Mouse (Mus musculus): ENCODE measurements at regions not wholly inside any gene's neighbourhood (a gene's known extent, or its start where the extent isn't known, plus 50 kb on each side); places are given as distances from the start of the nearest gene placed in this dataset.
A peak's percentile ranks its signal among the peaks of the same experiment; 100 is the strongest.

DNA sequence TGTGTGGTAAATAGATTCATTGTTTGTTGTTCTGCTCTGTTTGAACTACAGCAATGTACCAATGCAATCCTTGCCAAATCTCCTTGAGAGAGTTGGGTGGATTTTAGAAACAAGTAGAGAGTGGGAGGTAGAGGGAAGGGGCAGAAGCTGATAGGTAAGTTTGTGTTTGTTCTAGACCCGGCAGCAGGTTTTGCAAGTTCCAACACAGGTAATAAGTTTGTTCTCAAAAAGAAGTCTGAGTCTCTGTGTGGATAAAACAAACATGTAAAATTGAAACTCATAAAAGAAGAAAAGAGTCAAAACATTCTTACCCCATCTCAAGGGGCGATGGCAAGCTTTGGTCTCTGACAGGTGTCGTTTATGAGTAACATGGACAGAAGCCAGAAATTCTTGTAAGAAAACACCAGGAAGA lies 788.3 kb upstream of the Alcam start:
- H3K4me3 ChIP-seq (ENCODE audit: low read length) = no peak overlapping the region
- no peak for ATAC-seq
- no peaks in the 10 kb centered on the region for H3K4me1 ChIP-seq (ENCODE audit: control insufficient read depth, insufficient read depth, low read depth, low read length)
- no peaks in the 10 kb centered on the region for H3K36me3 ChIP-seq (ENCODE audit: control insufficient read depth, insufficient read depth, low read length)
- H3K4me2 ChIP-seq (ENCODE audit: low read length) = no peak overlapping the region
- H3K27me3 ChIP-seq (replicated peaks; ENCODE audit: control insufficient read depth, insufficient read depth, low read length) = no peaks in the 10 kb centered on the region
- 93% methylated on average over 3 of the region's 3 CpGs for WGBS
- H3K27ac ChIP-seq (ENCODE audit: low read depth, low read length) = no peak overlapping the region
- H3K9ac ChIP-seq (ENCODE audit: low read depth, low read length) = no peak overlapping the region
- no peaks in the 10 kb centered on the region for H3K9me3 ChIP-seq (ENCODE audit: control insufficient read depth, low read length)

DNA sequence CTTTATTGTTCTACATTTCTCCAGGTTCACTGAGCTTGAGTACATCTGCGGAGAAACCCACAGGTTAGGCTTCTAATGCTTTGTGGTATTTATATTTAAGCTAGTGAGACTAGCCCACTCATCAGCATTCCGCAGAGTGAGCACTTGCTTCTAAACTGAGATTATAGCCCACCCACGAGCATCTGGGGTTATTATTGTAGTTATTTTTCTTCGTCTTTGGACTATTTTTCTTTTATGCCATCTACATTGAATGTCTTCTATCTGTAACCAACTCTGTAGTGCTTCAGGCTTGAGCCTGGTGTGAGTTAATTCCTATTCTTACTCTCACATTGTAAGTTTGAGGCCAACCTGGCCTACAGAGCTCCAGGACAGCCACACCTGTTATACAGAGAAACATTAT lies 765.0 kb upstream of the Alcam start:
- 85% methylated on average over 4 of the region's 4 CpGs for WGBS

DNA sequence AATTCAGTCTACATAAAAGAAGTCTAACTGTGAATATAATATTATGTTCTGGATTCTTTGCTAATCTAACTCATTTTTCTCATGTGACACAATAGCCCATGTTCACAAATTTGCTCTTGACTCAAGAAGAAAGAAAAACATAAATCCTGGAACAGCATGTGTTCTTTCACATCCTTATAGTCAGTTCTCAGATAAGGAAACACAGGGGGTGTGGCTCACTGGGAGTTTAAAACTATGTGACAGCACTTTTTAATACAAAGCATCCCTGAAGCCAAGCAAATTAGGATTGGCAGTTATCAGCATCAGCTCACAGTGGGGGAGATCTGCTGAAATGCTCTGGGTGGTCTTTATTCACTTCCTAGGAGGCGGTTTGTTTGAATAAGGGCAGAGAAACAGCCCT lies 747.6 kb upstream of the Alcam start:
- Histone ChIP-seq H3K27ac (ENCODE audit: low read depth, low read length) (no peak overlapping the region), H3K4me3 (ENCODE audit: low read length) (no peak overlapping the region), H3K4me2 (ENCODE audit: low read length) (no peak overlapping the region), H3K4me1 (ENCODE audit: control insufficient read depth, insufficient read depth, low read depth, low read length) (no peaks in the 10 kb centered on the region), H3K9me3 (ENCODE audit: control insufficient read depth, low read length) (no peaks in the 10 kb centered on the region), H3K9ac (ENCODE audit: low read depth, low read length) (no peak overlapping the region), H3K27me3 (replicated peaks; ENCODE audit: control insufficient read depth, insufficient read depth, low read length) (no peaks in the 10 kb centered on the region), H3K36me3 (ENCODE audit: control insufficient read depth, insufficient read depth, low read length) (no peaks in the 10 kb centered on the region)
- WGBS = 32% methylated on average over 1 of the region's 1 CpGs
- no peak for ATAC-seq

More for the DNA sequence above, 765.0 kb upstream of the Alcam start:
- Histone ChIP-seq H3K27me3 (replicated peaks; ENCODE audit: control insufficient read depth, insufficient read depth, low read length) (no peaks in the 10 kb centered on the region), H3K27ac (ENCODE audit: low read depth, low read length) (no peak overlapping the region), H3K36me3 (ENCODE audit: control insufficient read depth, insufficient read depth, low read length) (no peaks in the 10 kb centered on the region), H3K4me2 (ENCODE audit: low read length) (no peak overlapping the region), H3K4me3 (ENCODE audit: low read length) (no peak overlapping the region), H3K9ac (ENCODE audit: low read depth, low read length) (no peak overlapping the region), H3K9me3 (ENCODE audit: control insufficient read depth, low read length) (no peaks in the 10 kb centered on the region), H3K4me1 (ENCODE audit: control insufficient read depth, insufficient read depth, low read depth, low read length) (no peaks in the 10 kb centered on the region)
- no peak for ATAC-seq

DNA sequence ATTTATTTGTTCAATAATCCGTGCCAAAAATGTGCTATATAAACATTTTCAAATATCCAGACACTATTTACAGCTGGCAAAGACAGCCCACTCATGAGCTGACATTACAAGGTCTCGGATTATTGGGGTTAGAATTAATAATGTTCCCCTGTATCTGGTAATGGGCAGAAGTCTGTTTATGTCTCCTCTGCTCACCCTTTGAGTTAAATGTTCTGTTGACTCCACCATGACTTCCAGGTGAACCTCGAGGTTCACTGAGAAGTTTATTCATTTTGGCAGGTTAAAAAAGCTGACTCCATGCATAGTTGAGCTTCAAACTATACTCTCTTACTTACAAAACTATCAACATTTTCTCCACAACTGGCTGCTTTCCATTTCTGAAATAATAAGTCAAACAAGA lies 732.6 kb upstream of the Alcam start:
- no peaks in the 10 kb centered on the region for H3K9me3 ChIP-seq (ENCODE audit: control insufficient read depth, low read length)
- 68% methylated on average over 3 of the region's 3 CpGs for WGBS
- no peaks in the 10 kb centered on the region for H3K27me3 ChIP-seq (replicated peaks; ENCODE audit: control insufficient read depth, insufficient read depth, low read length)
- no peak overlapping the region for H3K4me2 ChIP-seq (ENCODE audit: low read length)
- no peak overlapping the region for H3K9ac ChIP-seq (ENCODE audit: low read depth, low read length)
- H3K27ac ChIP-seq (ENCODE audit: low read depth, low read length) = no peak overlapping the region
- no peak for ATAC-seq
- no peaks in the 10 kb centered on the region for H3K4me1 ChIP-seq (ENCODE audit: control insufficient read depth, insufficient read depth, low read depth, low read length)
- H3K36me3 ChIP-seq (ENCODE audit: control insufficient read depth, insufficient read depth, low read length) = no peaks in the 10 kb centered on the region
- no peak overlapping the region for H3K4me3 ChIP-seq (ENCODE audit: low read length)

DNA sequence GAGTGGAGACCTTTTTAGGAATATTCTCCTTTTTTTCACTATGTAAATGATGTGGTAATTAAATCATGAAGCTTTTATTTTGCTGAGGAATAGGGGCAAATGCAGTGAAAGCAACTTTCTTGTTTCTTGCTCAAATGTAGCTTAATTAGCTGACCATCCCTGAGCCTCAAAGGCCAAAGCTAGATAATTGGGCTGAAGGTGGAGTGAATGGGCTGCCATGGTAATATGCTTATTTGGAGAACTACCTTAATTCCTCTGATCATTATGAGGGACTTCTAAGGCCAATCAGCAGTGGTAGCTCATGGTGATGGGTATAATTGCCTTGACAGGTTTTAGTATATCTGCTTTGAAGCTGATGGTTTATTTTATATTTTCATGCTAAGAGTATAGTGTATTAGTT lies 702.5 kb upstream of the Alcam start:
- H3K4me3 ChIP-seq (ENCODE audit: low read length) = no peak overlapping the region
- no peaks in the 10 kb centered on the region for H3K36me3 ChIP-seq (ENCODE audit: control insufficient read depth, insufficient read depth, low read length)
- H3K27ac ChIP-seq (ENCODE audit: low read depth, low read length) = no peak overlapping the region
- H3K4me2 ChIP-seq (ENCODE audit: low read length) = no peak overlapping the region
- no peak overlapping the region for H3K9ac ChIP-seq (ENCODE audit: low read depth, low read length)
- H3K9me3 ChIP-seq (ENCODE audit: control insufficient read depth, low read length) = no peaks in the 10 kb centered on the region
- H3K27me3 ChIP-seq (replicated peaks; ENCODE audit: control insufficient read depth, insufficient read depth, low read length) = no peaks in the 10 kb centered on the region
- ATAC-seq = no peak
- H3K4me1 ChIP-seq (ENCODE audit: control insufficient read depth, insufficient read depth, low read depth, low read length) = no peaks in the 10 kb centered on the region

GRCm38 (mm10) chr16:53130677-53131076 lies 676.8 kb upstream of the Alcam start:
- no peaks in the 10 kb centered on the region for H3K9me3 ChIP-seq (ENCODE audit: control insufficient read depth, low read length)
- WGBS = 88% methylated on average over 2 of the region's 2 CpGs
- H3K36me3 ChIP-seq (ENCODE audit: control insufficient read depth, insufficient read depth, low read length) = no peaks in the 10 kb centered on the region
- H3K4me3 ChIP-seq (ENCODE audit: low read length) = no peak overlapping the region
- H3K27me3 ChIP-seq (replicated peaks; ENCODE audit: control insufficient read depth, insufficient read depth, low read length) = no peaks in the 10 kb centered on the region
- no peak for ATAC-seq
- H3K9ac ChIP-seq (ENCODE audit: low read depth, low read length) = no peak overlapping the region
- H3K4me1 ChIP-seq (ENCODE audit: control insufficient read depth, insufficient read depth, low read depth, low read length) = no peaks in the 10 kb centered on the region
- H3K4me2 ChIP-seq (ENCODE audit: low read length) = no peak overlapping the region
- no peak overlapping the region for H3K27ac ChIP-seq (ENCODE audit: low read depth, low read length)

DNA sequence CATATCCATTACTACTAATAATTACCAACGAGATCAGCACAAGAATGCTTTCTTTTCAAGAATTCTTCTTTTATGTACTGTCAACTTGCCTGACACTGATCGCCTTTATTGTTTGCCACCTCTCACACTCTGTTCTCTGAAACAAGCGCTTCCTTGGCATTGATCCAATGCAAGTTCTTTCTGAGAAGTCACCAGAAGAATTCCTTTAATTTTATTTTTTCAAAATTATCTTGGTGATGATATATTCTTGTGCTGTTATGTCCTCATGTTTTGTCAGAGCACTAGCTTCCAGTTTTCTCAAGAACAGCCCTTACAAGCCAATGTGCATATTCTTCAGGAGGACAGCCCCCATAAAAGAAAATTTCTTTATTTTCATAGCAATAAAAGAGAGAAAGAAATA lies 654.9 kb upstream of the Alcam start:
- 62% methylated on average over 3 of the region's 3 CpGs for WGBS
- no peak for ATAC-seq
- H3K4me3 ChIP-seq (ENCODE audit: low read length) = no peak overlapping the region
- H3K36me3 ChIP-seq (ENCODE audit: control insufficient read depth, insufficient read depth, low read length) = no peaks in the 10 kb centered on the region
- H3K27me3 ChIP-seq (replicated peaks; ENCODE audit: control insufficient read depth, insufficient read depth, low read length) = no peaks in the 10 kb centered on the region
- no peak overlapping the region for H3K4me2 ChIP-seq (ENCODE audit: low read length)
- no peaks in the 10 kb centered on the region for H3K9me3 ChIP-seq (ENCODE audit: control insufficient read depth, low read length)
- no peak overlapping the region for H3K27ac ChIP-seq (ENCODE audit: low read depth, low read length)
- H3K9ac ChIP-seq (ENCODE audit: low read depth, low read length) = no peak overlapping the region
- H3K4me1 ChIP-seq (ENCODE audit: control insufficient read depth, insufficient read depth, low read depth, low read length) = no peaks in the 10 kb centered on the region

DNA sequence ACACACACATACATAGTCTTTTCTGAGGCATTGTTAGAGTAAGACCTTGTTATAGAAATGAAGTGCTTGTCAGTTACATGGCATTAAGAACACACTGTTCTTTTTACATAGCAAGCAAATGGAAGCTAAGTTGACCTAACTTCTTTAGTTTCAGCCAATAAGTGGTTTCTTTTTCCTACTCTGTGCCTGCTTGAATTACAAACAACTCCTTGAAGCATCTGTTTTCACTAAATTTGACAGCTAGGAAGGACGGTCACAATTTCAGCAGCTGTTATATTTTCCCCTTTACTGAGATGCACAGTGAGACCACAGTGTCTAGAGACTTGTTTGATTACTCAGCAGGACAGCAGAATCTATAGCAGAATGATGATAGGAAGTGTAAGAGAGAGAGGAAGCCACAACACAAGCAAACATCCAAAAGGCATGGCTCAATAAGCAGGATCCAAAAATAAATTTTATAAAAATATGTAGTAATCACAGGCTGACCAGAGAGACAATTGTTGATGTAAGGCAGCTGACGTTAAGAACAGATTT lies 641.6 kb upstream of the Alcam start:
- ATAC-seq = no peak
- WGBS = 57% methylated on average over 2 of the region's 2 CpGs

GRCm38 (mm10) chr16:53073856-53074568 lies 620.1 kb upstream of the Alcam start:
- ATAC-seq = peak; percentile 97
- no peak overlapping the region for H3K4me2 ChIP-seq (ENCODE audit: low read length)
- no peaks in the 10 kb centered on the region for H3K9me3 ChIP-seq (ENCODE audit: control insufficient read depth, low read length)
- H3K4me1 ChIP-seq (ENCODE audit: control insufficient read depth, insufficient read depth, low read depth, low read length) = no peaks in the 10 kb centered on the region
- H3K4me3 ChIP-seq (ENCODE audit: low read length) = no peak overlapping the region
- no peak overlapping the region for H3K9ac ChIP-seq (ENCODE audit: low read depth, low read length)
- H3K27me3 ChIP-seq (replicated peaks; ENCODE audit: control insufficient read depth, insufficient read depth, low read length) = no peaks in the 10 kb centered on the region
- H3K27ac ChIP-seq (ENCODE audit: low read depth, low read length) = peak overlapping the region; percentile 30; the same call in 1 of the 2 replicates
- 64% methylated on average over 6 of the region's 6 CpGs for WGBS
- no peaks in the 10 kb centered on the region for H3K36me3 ChIP-seq (ENCODE audit: control insufficient read depth, insufficient read depth, low read length)

More for the DNA sequence above, 641.6 kb upstream of the Alcam start:
- H3K4me3 ChIP-seq (ENCODE audit: low read length) = no peak overlapping the region
- no peak overlapping the region for H3K4me2 ChIP-seq (ENCODE audit: low read length)
- H3K4me1 ChIP-seq (ENCODE audit: control insufficient read depth, insufficient read depth, low read depth, low read length) = no peaks in the 10 kb centered on the region
- no peak overlapping the region for H3K9ac ChIP-seq (ENCODE audit: low read depth, low read length)
- no peaks in the 10 kb centered on the region for H3K36me3 ChIP-seq (ENCODE audit: control insufficient read depth, insufficient read depth, low read length)
- H3K27me3 ChIP-seq (replicated peaks; ENCODE audit: control insufficient read depth, insufficient read depth, low read length) = no peaks in the 10 kb centered on the region
- H3K27ac ChIP-seq (ENCODE audit: low read depth, low read length) = no peak overlapping the region
- no peaks in the 10 kb centered on the region for H3K9me3 ChIP-seq (ENCODE audit: control insufficient read depth, low read length)

Measured in hindbrain, embryonic 16.5 days (tissue).